Mouse (Mus musculus): ENCODE measurements around the gene Cldn34b2. TPM values are rescaled to one million over a fixed set of nuclear protein-coding genes. Genes with fewer than 3 reads are reported as not detected.
"Not testable (repeated sequence)": the region's sequence is repeated elsewhere in the genome, so short reads cannot be mapped to it uniquely, and the experiment has no call there.

The Cldn34b2 gene
- total RNA-seq (2014; fragmentation: Nextera tagmentation), result not detected in 2 replicates
- total RNA-seq (2017), result not detected in 2 replicates

DNA sequence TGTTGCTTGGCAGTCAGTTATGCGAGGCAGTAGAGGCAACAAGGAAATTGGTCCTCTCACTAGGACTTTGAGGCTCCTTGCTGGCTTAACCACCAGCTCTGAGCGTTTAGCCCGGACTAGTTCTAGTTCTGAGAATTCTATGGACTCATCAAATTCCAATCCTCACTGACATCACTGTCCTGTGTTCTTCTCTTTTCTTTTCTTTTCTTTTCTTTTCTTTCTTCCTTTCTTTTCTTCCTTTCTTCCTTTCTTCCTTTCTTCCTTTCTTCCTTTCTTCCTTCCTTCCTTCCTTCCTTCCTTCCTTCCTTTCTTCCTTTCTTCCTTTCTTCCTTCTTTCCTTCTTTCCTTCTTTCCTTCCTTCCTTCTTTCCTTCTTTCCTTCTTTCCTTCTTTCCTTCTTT lies at the start of gene Cldn34b2:
Gene Cldn34b2, minus strand, starts transcription at position 101 of the 400 bp plus-strand sequence.
- not testable (repeated sequence) for ATAC-seq (replicated peaks; ENCODE audit: poor library complexity, severe bottlenecking)

DNA sequence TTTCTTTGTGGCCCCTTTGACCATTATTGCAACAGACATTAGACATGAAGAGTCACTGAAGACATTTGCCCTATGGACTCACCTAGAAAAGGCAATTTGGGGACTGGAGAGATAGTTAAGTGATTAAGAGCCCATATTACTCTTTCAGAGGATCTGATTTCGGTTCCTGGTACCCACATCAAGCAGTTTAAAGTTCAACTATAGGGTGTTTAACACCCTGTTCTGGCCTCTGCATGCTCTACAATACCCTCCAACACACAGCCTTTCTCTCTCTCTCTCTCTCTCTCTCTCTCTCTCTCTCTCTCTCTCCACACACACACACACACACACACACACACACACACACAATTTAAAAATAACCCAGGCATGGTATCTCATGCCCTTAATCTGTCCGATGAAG lies 49.4 kb upstream of the Cldn34b2 start:
- peak; percentile 31 for ATAC-seq (replicated peaks; ENCODE audit: poor library complexity, severe bottlenecking)

DNA sequence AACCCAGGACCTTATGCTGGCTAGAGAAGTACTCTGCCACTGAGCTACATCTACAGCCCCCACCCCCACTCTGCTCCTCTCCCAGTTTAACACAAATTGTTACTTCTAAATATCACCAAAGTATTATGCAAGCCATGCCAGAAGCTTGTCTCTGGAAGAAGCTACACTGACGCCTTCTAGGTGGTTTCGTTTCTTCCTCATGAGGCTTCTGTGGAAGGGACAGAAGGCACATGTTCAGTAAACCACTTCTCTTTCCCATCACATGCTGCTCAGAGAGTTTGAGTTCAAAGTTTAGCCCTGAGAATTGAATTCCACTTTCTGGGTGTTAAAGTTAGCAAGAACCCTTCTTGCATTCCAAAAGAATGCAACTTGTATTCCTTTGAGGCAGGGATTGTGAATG lies 49.0 kb upstream of the Cldn34b2 start:
- ATAC-seq (replicated peaks; ENCODE audit: poor library complexity, severe bottlenecking), result peak; percentile 94

- no peak for ATAC-seq (replicated peaks; ENCODE audit: poor library complexity, severe bottlenecking)
Observed at GRCm38 (mm10) chrX:155175568-155175967, 47.4 kb upstream of the Cldn34b2 start.

DNA sequence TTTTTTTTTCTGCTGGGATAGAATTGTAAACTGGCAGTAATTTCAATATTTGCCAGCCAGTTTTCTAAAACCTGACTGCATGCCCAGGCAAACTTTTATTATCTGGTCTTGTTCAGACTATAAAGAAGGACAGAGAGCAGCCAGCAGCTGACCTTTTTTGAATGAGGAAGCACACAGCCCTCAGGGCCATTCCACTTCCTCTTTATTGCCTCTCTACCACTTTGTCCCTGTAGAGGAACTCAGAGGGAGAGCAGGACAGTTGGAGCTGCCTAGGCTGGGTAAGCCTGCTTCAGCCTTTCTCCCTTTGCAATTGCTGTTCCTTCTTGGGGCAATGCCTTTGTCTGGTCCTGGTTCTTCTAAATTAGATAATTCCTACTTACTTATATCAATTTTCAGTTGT lies 44.1 kb upstream of the Cldn34b2 start:
- ATAC-seq (replicated peaks; ENCODE audit: poor library complexity, severe bottlenecking), result peak; percentile 95

DNA sequence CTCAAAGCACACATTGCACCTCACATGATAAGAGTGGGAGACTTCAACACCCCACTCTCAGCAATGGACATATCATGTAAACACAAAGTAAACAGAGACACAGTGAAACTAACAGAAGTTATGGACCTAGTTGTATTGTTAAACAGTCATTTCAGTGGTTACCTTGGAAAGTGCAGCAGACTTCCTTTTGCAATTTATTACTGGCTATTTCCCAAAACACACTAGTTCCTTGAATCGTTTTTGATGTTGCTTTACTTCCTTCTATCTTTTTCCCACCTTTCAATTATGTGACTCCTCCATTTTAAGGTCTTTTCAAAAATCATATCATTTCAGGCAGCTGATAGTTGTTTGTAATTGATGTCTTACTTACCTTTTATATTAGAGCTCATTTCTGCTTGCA lies 43.5 kb upstream of the Cldn34b2 start:
- peak; percentile 54 for ATAC-seq (replicated peaks; ENCODE audit: poor library complexity, severe bottlenecking)

- ATAC-seq (replicated peaks; ENCODE audit: poor library complexity, severe bottlenecking), result no peak
Observed at GRCm38 (mm10) chrX:155169886-155170285, 41.7 kb upstream of the Cldn34b2 start.

GRCm38 (mm10) chrX:155167667-155168066 lies 39.5 kb upstream of the Cldn34b2 start:
- ATAC-seq (replicated peaks; ENCODE audit: poor library complexity, severe bottlenecking), result no peak

GRCm38 (mm10) chrX:155166313-155166712 lies 38.1 kb upstream of the Cldn34b2 start:
- no peak for ATAC-seq (replicated peaks; ENCODE audit: poor library complexity, severe bottlenecking)

DNA sequence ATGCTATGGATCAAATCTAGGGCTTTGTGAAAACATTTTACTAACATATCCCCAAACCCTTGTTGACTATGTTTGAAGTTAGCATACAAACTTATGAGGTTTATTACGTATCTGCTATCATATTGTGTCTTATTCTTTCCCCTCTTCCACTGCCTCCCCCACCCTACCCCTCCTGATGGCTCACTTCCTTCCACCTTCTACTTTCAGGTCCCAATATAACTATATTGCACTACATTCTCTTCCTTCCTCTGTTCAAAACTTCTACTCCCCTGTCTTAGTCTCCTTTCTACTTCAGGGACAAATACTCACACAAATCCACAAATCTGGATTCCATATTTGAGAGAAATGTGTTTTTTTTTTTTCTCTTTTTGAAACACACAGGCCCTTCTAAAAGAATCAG lies 35.3 kb upstream of the Cldn34b2 start:
- ATAC-seq (replicated peaks; ENCODE audit: poor library complexity, severe bottlenecking), result peak; percentile 91

DNA sequence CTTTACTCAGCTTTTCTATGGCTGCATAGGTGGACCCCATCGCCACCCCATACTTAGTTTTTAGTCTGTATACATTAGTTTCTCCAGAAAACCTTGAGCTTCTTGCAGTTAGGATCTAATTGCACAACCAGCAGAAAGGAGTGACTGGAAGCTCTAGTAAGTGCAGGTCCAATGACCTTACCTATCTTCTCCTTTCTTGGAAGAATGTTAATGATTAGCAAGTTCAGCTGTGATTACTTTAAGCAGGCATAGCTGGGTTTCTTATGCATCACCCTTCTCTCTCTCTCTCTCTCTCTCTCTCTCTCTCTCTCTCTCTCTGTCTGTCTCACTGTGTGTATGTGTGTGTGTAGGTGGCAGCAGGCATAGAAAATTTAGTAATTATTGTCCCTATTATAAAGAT lies 23.7 kb upstream of the Cldn34b2 start:
- no peak for ATAC-seq (replicated peaks; ENCODE audit: poor library complexity, severe bottlenecking)

DNA sequence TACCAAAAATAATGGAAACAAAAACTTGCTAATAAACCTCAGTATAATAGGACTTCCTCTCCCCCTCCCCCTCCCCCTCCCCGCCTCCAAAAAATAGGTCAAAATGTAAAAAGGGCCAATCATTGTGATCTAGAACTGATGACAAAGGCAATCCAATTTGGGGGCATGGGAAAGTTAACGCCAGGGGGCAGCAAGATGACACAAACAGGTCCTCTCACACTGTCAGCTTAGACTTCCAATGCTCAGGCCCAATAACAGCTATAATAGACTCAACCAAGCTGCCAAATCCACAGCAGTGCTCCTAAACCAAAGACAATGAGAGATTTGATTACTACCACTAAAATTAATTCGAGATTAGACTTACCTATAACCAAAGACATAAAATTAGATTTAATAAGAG lies 16.5 kb upstream of the Cldn34b2 start:
- ATAC-seq (replicated peaks; ENCODE audit: poor library complexity, severe bottlenecking), result peak; percentile 97

DNA sequence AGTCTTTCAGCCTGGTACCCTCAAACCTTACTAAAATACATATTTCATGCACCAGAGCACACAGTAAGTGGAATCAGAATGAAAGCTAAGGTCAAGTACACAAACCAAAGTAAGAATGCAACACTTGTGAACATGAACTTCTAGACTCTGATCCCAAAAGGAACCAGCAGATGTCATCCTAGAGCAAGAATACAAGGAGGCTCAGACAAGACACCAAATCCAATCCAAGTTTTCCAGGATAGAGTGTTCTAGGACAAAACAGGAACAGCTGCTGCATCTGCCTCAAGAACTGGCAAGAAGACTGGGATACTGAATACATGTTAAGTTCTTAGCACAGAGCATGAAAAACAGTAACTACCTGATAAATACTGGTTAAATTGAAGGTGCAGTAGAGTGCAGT lies 30.2 kb downstream of the Cldn34b2 start:
- ATAC-seq (replicated peaks; ENCODE audit: poor library complexity, severe bottlenecking), result no peak; the same call in 1 of the 2 replicates

- not testable (repeated sequence) for ATAC-seq (replicated peaks; ENCODE audit: poor library complexity, severe bottlenecking)
Observed at GRCm38 (mm10) chrX:155093566-155093965, 34.6 kb downstream of the Cldn34b2 start, which contains the start of gene Magea2. TSS of gene Magea2 (minus strand) at chrX:155093666.

DNA sequence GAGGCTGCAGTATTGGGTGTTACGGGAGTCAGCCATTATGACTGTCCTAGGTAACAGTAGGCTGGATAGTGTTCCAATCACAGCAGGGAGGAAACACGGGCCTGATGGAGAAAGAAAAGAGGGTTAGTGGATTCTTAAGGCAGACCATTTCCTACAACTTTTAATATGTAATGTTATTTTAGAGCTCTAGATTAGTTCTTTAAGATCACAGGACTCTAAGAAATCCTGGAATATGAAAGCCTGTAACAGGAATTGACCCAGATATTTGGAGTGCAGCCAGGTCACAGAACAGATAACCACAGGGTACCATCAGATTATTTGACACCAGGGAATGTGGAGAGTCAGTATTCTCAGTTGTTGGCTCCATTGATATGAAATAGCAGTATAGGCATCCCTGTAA lies 38.5 kb downstream of the Cldn34b2 start, which contains the start of gene Magea1:
Gene Magea1, minus strand, starts transcription at position 101 of the 400 bp plus-strand sequence.
- not testable (repeated sequence) for ATAC-seq (replicated peaks; ENCODE audit: poor library complexity, severe bottlenecking)

Other genes starting within 250 kb of the Cldn34b2 start
- gene Cldn34b1, start 238.1 kb downstream of the Cldn34b2 start, total RNA-seq (2014; fragmentation: Nextera tagmentation), result not detected in 2 replicates
- not detected in 2 replicates for gene Cldn34b1, start 238.1 kb downstream of the Cldn34b2 start, total RNA-seq (2017)
- gene Magea6, start 192.4 kb downstream of the Cldn34b2 start, total RNA-seq (2014; fragmentation: Nextera tagmentation), result not detected in 2 replicates
- not detected in 2 replicates for gene Magea6, start 192.4 kb downstream of the Cldn34b2 start, total RNA-seq (2017)
- not detected in 2 replicates for gene Magea3, start 178.9 kb downstream of the Cldn34b2 start, total RNA-seq (2014; fragmentation: Nextera tagmentation)
- not detected in 2 replicates for gene Magea3, start 178.9 kb downstream of the Cldn34b2 start, total RNA-seq (2017)
- gene Magea8, start 132.6 kb downstream of the Cldn34b2 start, total RNA-seq (2014; fragmentation: Nextera tagmentation), result not detected in 2 replicates
- not detected in 2 replicates for gene Magea8, start 132.6 kb downstream of the Cldn34b2 start, total RNA-seq (2017)
- gene Magea5, start 65.3 kb downstream of the Cldn34b2 start, total RNA-seq (2014; fragmentation: Nextera tagmentation), result not detected in 2 replicates
- gene Magea5, start 65.3 kb downstream of the Cldn34b2 start, total RNA-seq (2017), result not detected in 2 replicates
- not detected in 2 replicates for gene Magea1, start 38.6 kb downstream of the Cldn34b2 start, total RNA-seq (2014; fragmentation: Nextera tagmentation)
- gene Magea1, start 38.6 kb downstream of the Cldn34b2 start, total RNA-seq (2017), result not detected in 2 replicates
- gene Magea2, start 34.7 kb downstream of the Cldn34b2 start, total RNA-seq (2014; fragmentation: Nextera tagmentation), result not detected in 2 replicates
- gene Magea2, start 34.7 kb downstream of the Cldn34b2 start, total RNA-seq (2017), result not detected in 2 replicates
- 129 and 147 TPM in 2 replicates for gene Sat1, start 88.0 kb upstream of the Cldn34b2 start, total RNA-seq (2014; fragmentation: Nextera tagmentation)
- gene Sat1, start 88.0 kb upstream of the Cldn34b2 start, total RNA-seq (2017), result 321 and 354 TPM in 2 replicates
- gene Acot9, start 134.0 kb upstream of the Cldn34b2 start, total RNA-seq (2014; fragmentation: Nextera tagmentation), result 43.2 and 51.1 TPM in 2 replicates
- gene Acot9, start 134.0 kb upstream of the Cldn34b2 start, total RNA-seq (2017), result 74.7 and 77.0 TPM in 2 replicates
- gene Prdx4, start 212.3 kb upstream of the Cldn34b2 start, total RNA-seq (2014; fragmentation: Nextera tagmentation), result 38.6 and 49.1 TPM in 2 replicates
- 35.9 and 40.9 TPM in 2 replicates for gene Prdx4, start 212.3 kb upstream of the Cldn34b2 start, total RNA-seq (2017)

Measured in granulocyte monocyte progenitor cell, adult 5-6 weeks (primary cell).